Mouse (Mus musculus) CH12.LX (cell line): Measurements from ENCODE around the gene 1700030K09Rik. TPM values are rescaled to one million over a fixed set of nuclear protein-coding genes. Genes with fewer than 3 reads are reported as not detected.

Source experiments
- DNase-seq: peaks from one replicate; pipeline ENCODE4 v3.0.0-alpha.2; 2013; ENCODE audit errors: extremely low read depth
- H3K27ac ChIP-seq: 2 replicates; pipeline ENCODE4 v1.5.1; 2012; ENCODE audit warnings: low read depth, mild to moderate bottlenecking, control low read depth, moderate library complexity; ENCODE audit not compliant: insufficient read depth
- H3K27me3 ChIP-seq: replicated peaks from 2 replicates; pipeline ENCODE3; 2012; ENCODE audit warnings: inconsistent platforms
- H3K36me3 ChIP-seq, 2 experiments: replicated peaks in 1 of 2; 2 replicates each; pipeline versions ENCODE3 to v1.6.1; 2012; ENCODE audit warnings: inconsistent platforms in 1 of 2, low read length in 1 of 2, mild to moderate bottlenecking in 1 of 2, mixed read lengths in 1 of 2, moderate library complexity in 1 of 2; ENCODE audit not compliant: control insufficient read depth in 1 of 2, insufficient read depth in 1 of 2
- H3K4me1 ChIP-seq, 2 experiments: 2 replicates each; pipeline ENCODE4 v1.6.1; 2012; ENCODE audit warnings: inconsistent platforms in 1 of 2, moderate library complexity in 1 of 2; ENCODE audit not compliant: insufficient read depth in 2 of 2, control insufficient read depth in 1 of 2
- H3K4me2 ChIP-seq: 2 replicates; pipeline ENCODE4 v1.6.1; 2012; ENCODE audit warnings: low read depth, mild to moderate bottlenecking, control low read depth; ENCODE audit not compliant: poor library complexity, insufficient read depth, severe bottlenecking
- H3K4me3 ChIP-seq, 3 experiments: fragments of 150-350 bp in 1 of 3; sonication (generic) in 1 of 3; replicated peaks in 1 of 3; 2 replicates each; pipeline versions ENCODE3 to v1.5.1; 2011 to 2012; ENCODE audit warnings: low read depth in 2 of 3, low read length in 2 of 3, mild to moderate bottlenecking in 2 of 3, moderate library complexity in 2 of 3, control low read depth in 1 of 3, improper control_type of control experiment in 1 of 3, inconsistent platforms in 1 of 3, mixed read lengths in 1 of 3; ENCODE audit not compliant: poor library complexity in 1 of 3
- H3K79me2 ChIP-seq: replicated peaks from 2 replicates; pipeline ENCODE4 v1.6.1; 2012; ENCODE audit warnings: mild to moderate bottlenecking, moderate library complexity; ENCODE audit not compliant: control insufficient read depth, poor library complexity, insufficient read depth, severe bottlenecking; ENCODE audit errors: extremely low read depth
- H3K9ac ChIP-seq: 2 replicates; pipeline ENCODE4 v1.6.1; 2012; ENCODE audit warnings: low read depth, mild to moderate bottlenecking, control low read depth, moderate library complexity; ENCODE audit not compliant: insufficient read depth
- H3K9me3 ChIP-seq: replicated peaks from 2 replicates; pipeline ENCODE3; 2012; ENCODE audit warnings: low read length, inconsistent platforms, mixed read lengths
- CTCF ChIP-seq, 2 experiments: IDR thresholded peaks in 1 of 2; conservative IDR thresholded peaks in 1 of 2; 2 replicates each; pipeline ENCODE4 v1.5.1; 2011 to 2012; ENCODE audit warnings: low read depth in 2 of 2, low read length in 2 of 2, improper control_type of control experiment in 1 of 2, inconsistent platforms in 1 of 2, mild to moderate bottlenecking in 1 of 2, moderate library complexity in 1 of 2
- ELF1 ChIP-seq: IDR thresholded peaks from 2 replicates; pipeline ENCODE4 v1.6.1; 2014; ENCODE audit warnings: low read depth, mild to moderate bottlenecking, inconsistent platforms, low read length, improper control_type of control experiment
- EP300 ChIP-seq: IDR thresholded peaks from 2 replicates; pipeline ENCODE4 v1.6.1; 2011; ENCODE audit warnings: low read length, improper control_type of control experiment
- ETS1 ChIP-seq: conservative IDR thresholded peaks from 2 replicates; pipeline ENCODE4 v1.6.1; 2012; ENCODE audit warnings: low read depth, mild to moderate bottlenecking, inconsistent platforms, low read length, improper control_type of control experiment, moderate library complexity
- GABPA ChIP-seq: IDR thresholded peaks from 2 replicates; pipeline ENCODE4 v1.6.1; 2012; ENCODE audit warnings: low read depth, low read length, improper control_type of control experiment, inconsistent platforms; ENCODE audit not compliant: insufficient replicate concordance
- HCFC1 ChIP-seq: IDR thresholded peaks from 2 replicates; pipeline ENCODE4 v1.6.1; 2012; ENCODE audit warnings: low read depth, mild to moderate bottlenecking, inconsistent platforms, low read length, improper control_type of control experiment
- IRF4 ChIP-seq: IDR thresholded peaks from 2 replicates; pipeline ENCODE4 v1.6.1; 2014; ENCODE audit warnings: low read depth, mild to moderate bottlenecking, inconsistent platforms, low read length, improper control_type of control experiment
- JUN ChIP-seq: IDR thresholded peaks from 2 replicates; pipeline ENCODE4 v1.6.1; 2011; ENCODE audit warnings: low read depth, mild to moderate bottlenecking, low read length, improper control_type of control experiment, moderate library complexity; ENCODE audit not compliant: insufficient read depth
- MAFK ChIP-seq: IDR thresholded peaks from 2 replicates; pipeline ENCODE4 v1.6.1; 2011; ENCODE audit warnings: low read length, improper control_type of control experiment; ENCODE audit not compliant: insufficient replicate concordance
- MAZ ChIP-seq: IDR thresholded peaks from 2 replicates; pipeline ENCODE4 v1.6.1; 2012; ENCODE audit warnings: low read depth, mild to moderate bottlenecking, inconsistent platforms, low read length, improper control_type of control experiment, moderate library complexity
- MYC ChIP-seq: IDR thresholded peaks from 2 replicates; pipeline ENCODE4 v1.6.1; 2011; ENCODE audit warnings: low read depth, mild to moderate bottlenecking, improper control_type of control experiment, low read length
- NELFE ChIP-seq: IDR thresholded peaks from 2 replicates; pipeline ENCODE4 v1.6.1; 2011; ENCODE audit warnings: low read depth, low read length, improper control_type of control experiment
- NRF1 ChIP-seq: IDR thresholded peaks from 2 replicates; pipeline ENCODE4 v1.6.1; 2014; ENCODE audit warnings: low read depth, mild to moderate bottlenecking, inconsistent platforms, low read length, improper control_type of control experiment, moderate library complexity
- RAD21 ChIP-seq: IDR thresholded peaks from 2 replicates; pipeline ENCODE4 v1.6.1; 2011; ENCODE audit warnings: low read depth, mild to moderate bottlenecking, low read length, improper control_type of control experiment, moderate library complexity
- SIN3A ChIP-seq: IDR thresholded peaks from 2 replicates; pipeline ENCODE4 v1.6.1; 2012; ENCODE audit warnings: low read length, improper control_type of control experiment, inconsistent platforms
- SMC3 ChIP-seq: IDR thresholded peaks from 2 replicates; pipeline ENCODE4 v1.6.1; 2011; ENCODE audit warnings: low read depth, low read length, improper control_type of control experiment
- TBP ChIP-seq: conservative IDR thresholded peaks from 2 replicates; pipeline ENCODE4 v1.6.1; 2011; ENCODE audit warnings: low read depth, low read length, improper control_type of control experiment
- UBTF ChIP-seq: IDR thresholded peaks from 2 replicates; pipeline ENCODE4 v1.6.1; 2012; ENCODE audit warnings: low read depth, mild to moderate bottlenecking, inconsistent platforms, low read length, improper control_type of control experiment, moderate library complexity
- USF1 ChIP-seq: IDR thresholded peaks from 2 replicates; pipeline ENCODE4 v1.6.1; 2014; ENCODE audit warnings: low read depth, mild to moderate bottlenecking, inconsistent platforms, low read length, improper control_type of control experiment
- USF2 ChIP-seq: conservative IDR thresholded peaks from 2 replicates; pipeline ENCODE4 v1.6.1; 2011; ENCODE audit warnings: low read depth, low read length, improper control_type of control experiment
- ZC3H11A ChIP-seq: IDR thresholded peaks from 2 replicates; pipeline ENCODE4 v1.6.1; 2012; ENCODE audit warnings: low read depth, mild to moderate bottlenecking, inconsistent platforms, low read length, improper control_type of control experiment
- dilution Hi-C: fragments of 300-500 bp; cut with MboI; formaldehyde crosslinking; loops from 2 replicates; pipeline ENCODE4 v1.14.3; 2020; ENCODE audit warnings: low sequenced_read_pairs; ENCODE audit not compliant: extremely low pct_unique_long_range_greater_than_20kb, extremely low pct_ligation_motif_present
- in situ Hi-C: fragments of 300-500 bp; cut with MboI; formaldehyde crosslinking; loops from 3 replicates; pipeline ENCODE4 v1.14.3; 2019; ENCODE audit warnings: low sequenced_read_pairs, low pct_ligation_motif_present, low pct_unique_long_range_greater_than_20kb, mixed read lengths
- polyA plus RNA-seq: library from polyadenylated mRNA; unstranded; fragments of >175 nt; gene quantifications from 2 replicates; pipeline ENCODE4 v1.2.1, GENCODE M21; 2012; ENCODE audit warnings: low read depth; ENCODE audit not compliant: insufficient read length
- total RNA-seq, 2 experiments: library from RNA; depleted of rRNA; stranded (reverse); fragments of 300-350 nt in 1 of 2; fragments of >200 nt in 1 of 2; gene quantifications; 2 replicates each; pipeline ENCODE4 v1.2.3; 2012 to 2014

The 1700030K09Rik gene
- total and polyA plus RNA-seq, 3 experiments, result 9.8 to 13.1 (median 12.6) TPM

GRCm38 (mm10) chr8:72418073-72418472 lies 25.6 kb upstream of the 1700030K09Rik start:
- Histone ChIP-seq H3K4me3 (no peak overlapping the region), H3K4me1 (peaks cover 15 to 69% of the 10 kb centered on the region in 2 experiments)
- no peak for DNase-seq
- TF ChIP-seq USF1, result no peak
- TF ChIP-seq TBP, result no peak
- no peak for TF ChIP-seq EP300
- TF ChIP-seq USF2, result no peak
- TF ChIP-seq SMC3, result no peak
- no peak for TF ChIP-seq NRF1
- TF ChIP-seq GABPA, result no peak
- TF ChIP-seq ZC3H11A, result no peak
- no peak for TF ChIP-seq IRF4
- no peak for TF ChIP-seq MAFK
- TF ChIP-seq MAZ, result no peak
- TF ChIP-seq ETS1, result no peak
- TF ChIP-seq NELFE, result no peak
- TF ChIP-seq JUN, result no peak
- TF ChIP-seq RAD21, result no peak
- no peak for TF ChIP-seq HCFC1
- TF ChIP-seq CTCF (conservative IDR thresholded peaks at IDR 0.05 in 1 of 2, IDR thresholded peaks at IDR 0.05 in 1 of 2; ENCODE audit: low read depth in 2 of 2, low read length in 2 of 2), result no peak
- TF ChIP-seq UBTF, result no peak
- no peak for TF ChIP-seq MYC
- TF ChIP-seq, all 38 proteins: peak for 0
- peaks cover 52% of the 10 kb centered on the region for H3K79me2 ChIP-seq
- H3K27me3 ChIP-seq, result no peaks in the 10 kb centered on the region
- dilution Hi-C loops (no loop called here), in situ Hi-C loops (no loop called here)
- H3K36me3 ChIP-seq, result peaks cover 0 to 57% of the 10 kb centered on the region in 2 experiments
- H3K27ac ChIP-seq, result no peak overlapping the region
- no peak overlapping the region for H3K4me2 ChIP-seq
- H3K9me3 ChIP-seq, result no peaks in the 10 kb centered on the region
- H3K9ac ChIP-seq, result no peak overlapping the region

DNA sequence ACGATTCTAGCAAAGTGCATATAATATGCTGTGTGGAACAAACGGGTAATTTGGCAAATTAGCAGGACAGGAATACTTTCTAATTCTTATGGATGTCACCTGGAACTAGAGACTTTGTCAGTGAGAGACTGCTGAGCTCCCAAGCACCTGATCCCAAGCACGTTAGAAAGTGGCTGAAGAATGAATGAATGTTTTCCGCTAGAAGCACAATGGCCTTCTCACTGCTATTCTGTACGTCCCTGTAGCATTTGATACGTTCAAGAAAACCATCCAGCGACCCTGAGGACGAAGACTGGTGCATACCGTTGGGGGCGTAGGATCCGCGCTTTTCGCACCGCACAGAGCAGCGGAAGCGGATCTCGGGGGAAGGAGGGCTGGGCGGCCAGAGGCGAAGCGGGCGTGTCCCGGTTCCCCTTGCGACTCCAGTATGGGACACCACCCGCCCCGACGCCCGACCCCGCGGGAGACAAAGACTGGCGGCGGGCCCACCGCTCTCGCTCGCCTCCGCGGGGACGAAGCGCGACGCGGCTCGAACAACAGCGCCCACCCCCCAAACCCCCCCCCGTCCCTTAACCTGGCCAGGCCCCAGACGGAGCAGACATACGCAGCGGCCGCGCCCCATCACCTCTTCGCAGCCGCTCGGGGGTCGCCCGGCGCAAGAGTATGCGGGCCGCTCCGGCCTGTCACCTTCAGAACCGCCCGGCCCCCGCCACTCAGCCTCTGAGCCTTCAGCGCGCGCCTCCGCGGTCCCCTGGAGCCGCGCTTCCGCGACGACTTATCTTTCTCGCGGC lies 22.9 kb upstream of the 1700030K09Rik start:
- H3K79me2 ChIP-seq, result peaks cover 40% of the 10 kb centered on the region
- no peak for TF ChIP-seq RAD21
- TF ChIP-seq ELF1, result no peak
- TF ChIP-seq NRF1, result no peak
- peak; percentile 2; the same call in 1 of the 2 replicates for TF ChIP-seq SIN3A
- in situ Hi-C loops, result no loop called here
- peaks cover 0 to 37% of the 10 kb centered on the region in 2 experiments for H3K36me3 ChIP-seq
- no peak overlapping the region for H3K27ac ChIP-seq
- peaks cover 13 to 50% of the 10 kb centered on the region in 2 experiments for H3K4me1 ChIP-seq
- peak overlapping the region; percentile 61 for H3K4me2 ChIP-seq
- dilution Hi-C loops, result no loop called here
- no peaks in the 10 kb centered on the region for H3K9me3 ChIP-seq
- peak overlapping the region; percentile 58 to 84 (median 72) for H3K4me3 ChIP-seq
- H3K9ac ChIP-seq, result peak overlapping the region; percentile 72
- no peak for DNase-seq
- no peaks in the 10 kb centered on the region for H3K27me3 ChIP-seq
